Mouse (Mus musculus): ENCODE measurements around the gene Magel2.

Magel2 gene

GRCm38 (mm10) chr7:62428337-62428736 is 51.5 kb downstream of the Magel2 start:
- no peak for DNase-seq

All from thymus, postnatal 25 days (tissue).